Mouse (Mus musculus) stomach, embryonic 14.5 days (tissue): ENCODE results near the gene Smim14. TPM values are rescaled to one million over a fixed set of nuclear protein-coding genes. Genes with fewer than 3 reads are reported as not detected.
A peak's percentile ranks its signal among the peaks of the same experiment; 100 is the strongest.

ENCODE experiments used
- ATAC-seq: fragments of 200-750 bp; cut with Nextera tagmentation; 2 replicates; pipeline ENCODE4 v1.8.0; 2017; ENCODE audit warnings: low read depth, moderate TSS enrichment; ENCODE audit not compliant: insufficient number of reproducible peaks, insufficient read depth, low FRiP score
- H3K27ac ChIP-seq: fragments of 300-500 bp; sonication (generic); 2 replicates; pipeline ENCODE4 v1.5.1; 2014; ENCODE audit warnings: mild to moderate bottlenecking, low read length, moderate library complexity, mixed read lengths
- H3K27me3 ChIP-seq: fragments of 300-500 bp; sonication (generic); 2 replicates; pipeline ENCODE4 v1.6.1; 2014; ENCODE audit warnings: low read length, control low read depth, mixed read lengths; ENCODE audit not compliant: control insufficient read depth, insufficient read depth
- H3K36me3 ChIP-seq: fragments of 300-500 bp; sonication (generic); 2 replicates; pipeline ENCODE4 v1.6.1; 2014; ENCODE audit warnings: mild to moderate bottlenecking, control low read depth, low read length, moderate library complexity, mixed read lengths; ENCODE audit not compliant: control insufficient read depth, insufficient read depth
- H3K4me1 ChIP-seq: fragments of 300-500 bp; sonication (generic); 2 replicates; pipeline ENCODE4 v1.6.1; 2014; ENCODE audit warnings: low read length, control low read depth, mixed read lengths; ENCODE audit not compliant: control insufficient read depth, insufficient read depth
- H3K4me2 ChIP-seq: fragments of 300-500 bp; sonication (generic); replicated peaks from 2 replicates; pipeline ENCODE4 v1.6.1; 2014; ENCODE audit warnings: low read depth, low read length, control low read depth
- H3K4me3 ChIP-seq: fragments of 300-500 bp; sonication (generic); 2 replicates; pipeline ENCODE4 v1.5.1; 2014; ENCODE audit warnings: low read depth, low read length, control low read depth
- H3K9ac ChIP-seq: fragments of 300-500 bp; sonication (generic); replicated peaks from 2 replicates; pipeline ENCODE4 v1.6.1; 2014; ENCODE audit warnings: low read depth, mild to moderate bottlenecking, control low read depth, low read length, moderate library complexity, mixed read lengths
- H3K9me3 ChIP-seq: fragments of 300-500 bp; sonication (generic); 2 replicates; pipeline ENCODE4 v1.6.1; 2016; ENCODE audit warnings: low read depth, low read length, control low read depth; ENCODE audit not compliant: control insufficient read depth
- WGBS: fragments of 180-500 bp; shearing (Covaris S2); extraction: QIAGEN DNeasy Blood & Tissue Kit; methylation state at CpG from one replicate; pipeline ENCODE4 v1.1.7; 2014; 5-methylcytosine and 5-hydroxymethylcytosine counted together
- polyA plus RNA-seq: library from polyadenylated mRNA; unstranded; fragments of >200 nt; fragmentation: Nextera tagmentation; extraction: Ambion mirVana; gene quantifications from 2 replicates; pipeline ENCODE4 v1.2.1, GENCODE M21; 2014

Smim14 gene
- polyA plus RNA-seq, 1 experiment from 2014 or later = 133 TPM

DNA sequence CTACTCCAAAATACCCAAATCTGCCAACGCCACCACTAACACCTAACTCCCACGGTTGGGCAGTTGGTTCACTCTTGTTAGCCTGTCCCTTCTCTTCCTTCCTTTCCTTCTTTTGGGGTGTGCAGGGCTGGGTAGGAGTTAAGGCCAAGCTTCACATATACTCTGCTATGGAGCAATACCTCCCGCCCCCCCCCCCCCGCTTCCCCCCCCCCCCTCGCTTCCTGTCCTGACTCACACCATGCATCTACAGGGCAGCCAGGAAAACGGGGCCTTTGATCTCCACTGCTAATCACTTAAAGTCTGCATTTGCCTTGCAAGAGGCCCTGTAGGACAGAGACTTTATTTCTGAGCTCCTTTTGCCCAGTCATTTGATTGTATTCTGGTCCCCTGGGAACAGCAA, 92.0 kb downstream of the Smim14 start:
- Histone ChIP-seq H3K27ac (no peak overlapping the region), H3K27me3 (no peaks in the 10 kb centered on the region), H3K4me1 (no peaks in the 10 kb centered on the region), H3K4me3 (no peak overlapping the region), H3K9ac (no peak overlapping the region), H3K36me3 (0 out of 2 replicates have a peak, but pooled peaks cover 3% of the 10 kb centered on the region), H3K4me2 (no peak overlapping the region), H3K9me3 (no peaks in the 10 kb centered on the region)
- WGBS = 58% methylated on average over 3 of the region's 6 CpGs
- no peak for ATAC-seq

DNA sequence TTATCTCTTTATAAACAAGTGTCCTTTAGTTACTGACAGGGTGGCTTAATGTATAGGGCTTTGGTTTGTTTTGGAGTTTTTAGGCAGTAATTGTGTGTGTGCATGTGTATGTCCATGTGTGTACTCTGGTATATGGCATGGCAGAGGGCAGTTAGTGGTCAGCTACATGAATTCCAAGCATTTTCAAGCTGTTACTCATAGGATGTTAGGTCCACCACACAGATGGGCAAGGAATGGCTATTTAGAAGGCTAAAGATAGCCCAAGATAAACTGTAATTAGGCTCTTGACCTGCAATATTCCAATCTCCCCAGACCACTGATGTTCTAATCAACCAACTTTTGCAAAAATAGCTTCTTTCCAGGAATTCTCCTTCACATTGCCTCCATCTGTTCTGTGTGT, 98.9 kb downstream of the Smim14 start:
- Histone ChIP-seq H3K36me3 (no peaks in the 10 kb centered on the region), H3K9me3 (no peaks in the 10 kb centered on the region), H3K4me2 (no peak overlapping the region), H3K27me3 (no peaks in the 10 kb centered on the region), H3K4me3 (no peak overlapping the region), H3K9ac (no peak overlapping the region), H3K27ac (no peak overlapping the region), H3K4me1 (peaks cover 4% of the 10 kb centered on the region; the same call in 1 of the 2 replicates)
- no peak for ATAC-seq

GRCm38 (mm10) chr5:65435806-65436561, 101.0 kb downstream of the Smim14 start, which contains the start of gene Ugdh:
Gene Ugdh, minus strand, starts transcription at chr5:65435949.
- Histone ChIP-seq H3K27me3 (no peaks in the 10 kb centered on the region), H3K27ac (peak within 1 kb of the TSS; percentile 87), H3K4me2 (peak within 1 kb of the TSS; percentile 59), H3K4me3 (peak within 1 kb of the TSS; percentile 76), H3K9me3 (no peaks in the 10 kb centered on the region), H3K4me1 (peaks cover 4% of the 10 kb centered on the region; the same call in 1 of the 2 replicates), H3K36me3 (no peaks in the 10 kb centered on the region), H3K9ac (peak within 1 kb of the TSS; percentile 78)
- WGBS = under 1% methylated on average over 51 of the region's 51 CpGs
- peak; percentile 98 for ATAC-seq

- no peak for ATAC-seq
- H3K4me3 ChIP-seq = peak overlapping the region; percentile 76
- peaks cover 4% of the 10 kb centered on the region; the same call in 1 of the 2 replicates for H3K4me1 ChIP-seq
- WGBS = 1% methylated on average over 46 of the region's 47 CpGs
- H3K4me2 ChIP-seq = peak overlapping the region; percentile 59
- H3K27me3 ChIP-seq = no peaks in the 10 kb centered on the region
- no peaks in the 10 kb centered on the region for H3K9me3 ChIP-seq
- H3K36me3 ChIP-seq = no peaks in the 10 kb centered on the region
- peak overlapping the region; percentile 78 for H3K9ac ChIP-seq
- H3K27ac ChIP-seq = peak overlapping the region; percentile 79; the same call in 1 of the 2 replicates
Measured at GRCm38 (mm10) chr5:65435363-65435805, 101.6 kb downstream of the Smim14 start.

DNA sequence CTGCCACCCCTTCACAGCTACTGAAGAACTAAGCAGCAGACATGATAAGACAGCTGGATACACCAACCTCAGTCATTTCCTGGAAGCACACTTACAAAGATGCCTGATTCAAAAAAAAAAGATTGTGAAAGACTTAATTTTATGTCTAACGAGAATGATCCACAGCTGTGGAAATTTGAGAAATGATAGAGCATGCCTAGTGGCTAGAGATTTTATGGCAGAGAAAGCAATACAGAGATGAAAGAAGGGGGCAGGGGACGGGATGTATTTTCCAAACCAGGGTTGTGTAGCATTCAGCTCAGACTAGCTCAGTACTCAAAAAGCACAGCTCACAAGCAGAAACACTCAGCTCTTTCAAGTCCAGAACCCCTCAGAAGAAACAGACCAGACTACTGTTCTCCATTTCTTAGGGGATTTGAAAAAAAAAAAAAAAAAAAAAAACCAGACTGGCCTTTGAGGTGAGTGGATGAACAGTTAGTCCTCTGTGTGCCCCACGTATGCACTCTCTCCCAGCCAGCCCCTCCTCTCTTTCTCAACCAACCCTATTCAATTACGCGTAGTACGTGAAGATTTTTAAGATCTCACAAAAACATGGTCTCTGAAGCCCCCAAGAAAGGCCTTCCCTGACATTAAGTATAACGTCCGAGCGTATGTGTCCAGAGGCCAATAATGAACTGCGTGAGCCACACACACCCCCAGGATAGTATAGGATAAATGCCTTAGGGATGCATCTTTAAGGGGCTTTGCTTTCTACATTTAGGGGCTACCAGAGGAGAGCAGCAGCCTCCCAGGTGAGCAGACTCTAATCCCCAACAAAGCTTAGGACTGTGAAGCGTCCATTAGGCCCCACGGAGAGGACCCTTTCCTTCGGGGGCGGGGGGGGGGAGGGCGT, 102.3 kb downstream of the Smim14 start:
- no peaks in the 10 kb centered on the region for H3K27me3 ChIP-seq
- WGBS = 6% methylated on average over 15 of the region's 15 CpGs

GRCm38 (mm10) chr5:65429441-65429840, 107.5 kb downstream of the Smim14 start:
- H3K4me2 ChIP-seq = no peak overlapping the region
- H3K36me3 ChIP-seq = peaks cover 5% of the 10 kb centered on the region
- H3K9me3 ChIP-seq = no peaks in the 10 kb centered on the region
- no peak overlapping the region for H3K9ac ChIP-seq
- no peak overlapping the region for H3K27ac ChIP-seq
- no peak for ATAC-seq
- WGBS = 89% methylated on average over 5 of the region's 5 CpGs
- H3K4me3 ChIP-seq = no peak overlapping the region
- H3K27me3 ChIP-seq = no peaks in the 10 kb centered on the region
- H3K4me1 ChIP-seq = 0 out of 2 replicates have a peak, but pooled peaks cover 4% of the 10 kb centered on the region

More for the DNA sequence above, 102.3 kb downstream of the Smim14 start:
- Histone ChIP-seq H3K27ac (peak overlapping the region; percentile 79; the same call in 1 of the 2 replicates), H3K36me3 (no peaks in the 10 kb centered on the region), H3K4me2 (peak overlapping the region; percentile 59), H3K4me1 (peaks cover 4% of the 10 kb centered on the region; the same call in 1 of the 2 replicates), H3K9me3 (no peaks in the 10 kb centered on the region), H3K9ac (peak overlapping the region; percentile 78), H3K4me3 (peak overlapping the region; percentile 76)
- ATAC-seq = no peak

GRCm38 (mm10) chr5:65428321-65428720, 108.7 kb downstream of the Smim14 start:
- peaks cover 5% of the 10 kb centered on the region for H3K36me3 ChIP-seq
- no peak for ATAC-seq
- H3K4me1 ChIP-seq = no peaks in the 10 kb centered on the region
- H3K4me3 ChIP-seq = no peak overlapping the region
- WGBS = 40% methylated on average over 4 of the region's 4 CpGs
- H3K9ac ChIP-seq = no peak overlapping the region
- H3K27me3 ChIP-seq = no peaks in the 10 kb centered on the region
- H3K9me3 ChIP-seq = no peaks in the 10 kb centered on the region
- H3K4me2 ChIP-seq = no peak overlapping the region
- no peak overlapping the region for H3K27ac ChIP-seq

DNA sequence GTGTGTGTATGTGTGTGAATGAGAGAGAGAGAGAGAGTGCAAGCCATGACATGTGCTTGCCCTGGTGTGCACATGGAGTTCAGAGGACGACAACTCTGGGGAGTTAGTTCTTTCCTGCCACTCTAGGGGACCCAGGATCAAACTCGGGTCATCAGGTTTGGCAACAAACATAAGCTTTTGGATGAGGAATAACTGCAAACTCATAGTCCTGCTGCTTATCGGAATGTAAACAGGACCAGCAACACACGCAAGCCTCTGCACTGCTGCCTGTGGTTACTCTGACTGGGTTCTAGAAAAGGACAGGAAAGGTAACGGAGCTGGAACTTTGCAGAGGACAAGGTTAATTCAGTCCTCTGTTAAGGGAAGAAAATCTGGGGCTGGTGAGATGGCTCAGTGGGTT, 111.7 kb downstream of the Smim14 start:
- Histone ChIP-seq H3K27ac (no peak overlapping the region), H3K27me3 (no peaks in the 10 kb centered on the region), H3K4me3 (no peak overlapping the region), H3K4me2 (no peak overlapping the region), H3K4me1 (no peaks in the 10 kb centered on the region), H3K9me3 (no peaks in the 10 kb centered on the region), H3K9ac (no peak overlapping the region), H3K36me3 (peaks cover 29% of the 10 kb centered on the region)
- 77% methylated on average over 5 of the region's 5 CpGs for WGBS
- ATAC-seq = no peak
